Mouse (Mus musculus) liver, adult 2 months (tissue): ENCODE data around the gene Rps8. TPM values are rescaled to one million over a fixed set of nuclear protein-coding genes. Genes with fewer than 3 reads are reported as not detected.
A peak's percentile ranks its signal among the peaks of the same experiment; 100 is the strongest.

Source experiments
- DNase-seq: peaks from one replicate; pipeline ENCODE4 v3.0.0-alpha.2; 2011; ENCODE audit warnings: low read depth, low spot score; ENCODE audit errors: extremely low read depth
- H3K27ac ChIP-seq: fragments of 200-500 bp; replicated peaks from 2 replicates; pipeline ENCODE4 v1.5.1; 2012; ENCODE audit warnings: low read depth, mild to moderate bottlenecking, control low read depth, inconsistent platforms, low read length; ENCODE audit not compliant: insufficient read depth
- H3K27me3 ChIP-seq: fragments of 200-500 bp; 2 replicates; pipeline ENCODE4 v1.6.1; 2012; ENCODE audit warnings: mild to moderate bottlenecking, moderate library complexity, low read length, inconsistent platforms; ENCODE audit not compliant: control insufficient read depth, insufficient read depth
- H3K36me3 ChIP-seq: fragments of 200-500 bp; 2 replicates; pipeline ENCODE4 v1.6.1; 2012; ENCODE audit warnings: low read length, inconsistent platforms; ENCODE audit not compliant: control insufficient read depth, insufficient read depth
- H3K4me1 ChIP-seq: fragments of 200-500 bp; 2 replicates; pipeline ENCODE4 v1.6.1; 2011; ENCODE audit warnings: low read length; ENCODE audit not compliant: control insufficient read depth, insufficient read depth
- H3K4me3 ChIP-seq: fragments of 200-500 bp; 2 replicates; pipeline ENCODE4 v1.5.1; 2011; ENCODE audit warnings: low read depth, mild to moderate bottlenecking, control low read depth, low read length, moderate library complexity; ENCODE audit not compliant: insufficient read depth
- H3K79me2 ChIP-seq: fragments of 200-500 bp; 2 replicates; pipeline ENCODE4 v1.6.1; 2012; ENCODE audit warnings: inconsistent platforms, mild to moderate bottlenecking, low read length, moderate library complexity; ENCODE audit not compliant: control insufficient read depth, insufficient read depth
- H3K9ac ChIP-seq: fragments of 200-500 bp; 2 replicates; pipeline ENCODE4 v1.6.1; 2012; ENCODE audit warnings: low read depth, mild to moderate bottlenecking, control low read depth, inconsistent platforms, low read length
- CTCF ChIP-seq: fragments of 200-500 bp; IDR thresholded peaks from 2 replicates; pipeline ENCODE4 v1.5.1; 2011; ENCODE audit warnings: low read depth, low read length, control low read depth
- POLR2A ChIP-seq: fragments of 200-500 bp; IDR thresholded peaks from 2 replicates; pipeline ENCODE4 v1.6.1; 2011; ENCODE audit warnings: low read length, control low read depth; ENCODE audit not compliant: insufficient read depth; ENCODE audit errors: extremely low read depth
- WGBS: fragments of 180-500 bp; shearing (Covaris S2); methylation state at CpG from one replicate; pipeline ENCODE4 v1.1.7; 2018; 5-methylcytosine and 5-hydroxymethylcytosine counted together
- polyA plus RNA-seq: library from polyadenylated mRNA; depleted of rRNA; stranded (reverse); fragments of >200 nt; gene quantifications from 2 replicates; pipeline ENCODE4 v1.2.3, GENCODE M21; 2012; rRNA removed
- total RNA-seq: library from RNA; depleted of rRNA; stranded (reverse); fragments of >200 nt; gene quantifications from 2 replicates; pipeline ENCODE4 v1.2.3, GENCODE M21; 2014; rRNA removed

Gene Rps8
- total RNA-seq (449 and 482 TPM in 2 replicates), polyA plus RNA-seq (311 and 370 TPM in 2 replicates)

DNA sequence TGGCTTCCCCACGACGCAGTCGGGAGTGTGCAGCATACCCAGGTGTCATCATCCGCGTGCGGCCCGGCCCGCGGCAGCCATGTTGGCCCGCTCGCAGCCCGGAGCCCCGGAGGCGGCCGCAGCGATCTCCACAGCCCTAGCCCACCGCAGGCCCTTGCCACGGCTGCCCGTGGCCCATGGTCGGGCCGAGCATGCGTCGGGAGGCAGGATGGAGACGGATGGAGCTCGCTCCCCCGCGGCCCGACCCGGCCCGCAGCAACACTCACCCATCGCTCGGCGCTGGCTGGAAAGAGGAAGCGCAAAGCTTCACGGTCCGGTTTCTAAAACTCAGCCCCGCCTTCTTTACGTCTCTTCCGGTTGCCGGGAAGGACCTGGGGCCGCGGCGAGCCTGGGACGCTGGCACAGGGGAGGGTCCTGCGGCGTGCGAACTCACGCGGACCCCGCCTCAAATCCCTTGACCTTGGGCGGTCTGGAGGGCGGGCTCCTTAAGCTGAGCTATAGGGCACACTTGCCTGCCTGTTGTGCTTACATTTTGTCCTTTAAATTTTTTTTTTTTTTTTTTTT lies at the start of gene Rps8:
Gene Rps8 (minus strand): TSS at position 452 of the 564 bp plus-strand sequence.
- peaks cover 8% of the 10 kb centered on the region; the same call in 1 of the 2 replicates for H3K79me2 ChIP-seq
- no peak for TF ChIP-seq CTCF
- peak; percentile 94 for TF ChIP-seq POLR2A
- H3K4me3 ChIP-seq: peak within 1 kb of the TSS; percentile 86
- H3K27ac ChIP-seq: peak within 1 kb of the TSS; percentile 78
- H3K4me1 ChIP-seq: peaks cover 5% of the 10 kb centered on the region; the same call in 1 of the 2 replicates
- under 1% methylated on average over 52 of the region's 52 CpGs for whole genome bisulfite sequencing
- peak; percentile 77 for DNase-seq
- peaks cover 31% of the 10 kb centered on the region for H3K36me3 ChIP-seq
- peak within 1 kb of the TSS; percentile 94 for H3K9ac ChIP-seq
- no peaks in the 10 kb centered on the region for H3K27me3 ChIP-seq

- no peak for TF ChIP-seq POLR2A
- no peak for TF ChIP-seq CTCF
- no peak overlapping the region for H3K27ac ChIP-seq
- H3K9ac ChIP-seq: no peak overlapping the region
These were observed 46.9 kb upstream of the Rps8 start for GRCm38 (mm10) chr4:117202992-117203354.

DNA sequence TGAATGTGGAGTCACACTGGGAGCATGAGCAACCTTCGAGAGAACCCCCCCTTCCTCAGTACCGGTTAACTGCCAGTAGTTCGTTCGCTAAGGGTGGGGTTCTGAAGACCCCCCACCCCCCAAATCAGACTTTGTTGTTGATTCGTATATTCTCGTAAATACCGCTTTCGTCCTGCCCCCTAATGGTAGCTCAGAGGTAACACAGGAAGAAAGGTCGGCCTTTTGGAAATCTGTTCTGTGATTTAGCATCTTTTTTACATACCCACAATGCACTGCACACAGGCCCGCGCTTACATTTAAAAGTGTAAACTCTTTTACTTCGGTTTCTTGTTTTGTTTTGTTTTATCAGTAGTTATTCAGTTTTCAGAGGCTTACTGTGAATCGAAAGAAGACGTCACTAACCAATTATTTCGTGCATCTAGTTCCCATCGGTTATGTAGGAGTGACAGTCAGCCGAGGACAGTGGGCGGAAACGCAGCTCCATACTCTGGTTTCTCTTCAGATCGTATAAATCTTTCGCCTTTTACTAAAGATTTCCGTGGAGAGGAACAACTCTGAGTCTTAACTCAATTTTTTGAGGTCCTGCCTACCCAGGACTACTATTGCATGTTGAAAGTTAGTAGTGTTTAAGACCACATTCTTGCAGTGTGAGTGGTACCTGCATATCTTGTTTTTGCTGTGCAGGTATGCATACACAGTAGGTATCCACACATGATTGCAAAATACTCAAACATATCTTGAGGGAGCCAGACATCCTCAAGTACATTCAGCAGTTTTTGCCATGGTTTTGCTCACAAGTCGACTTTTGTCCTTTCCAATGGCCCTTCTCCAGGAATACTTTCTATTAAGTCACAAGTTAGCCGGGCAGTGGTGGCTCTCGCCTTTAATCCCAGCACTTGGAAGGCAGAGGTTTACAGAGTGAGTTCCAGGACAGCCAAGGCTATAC lies 46.3 kb upstream of the Rps8 start:
- H3K27ac ChIP-seq: no peak overlapping the region
- peak overlapping the region; percentile 76 for H3K9ac ChIP-seq
- TF ChIP-seq CTCF: 0 out of 2 replicates have a peak, but pooled peaks have one; percentile 16
- TF ChIP-seq POLR2A: no peak
- peak overlapping the region; percentile 17; the same call in 1 of the 2 replicates for H3K4me3 ChIP-seq
- peaks cover 3% of the 10 kb centered on the region for H3K4me1 ChIP-seq
- H3K79me2 ChIP-seq: no peaks in the 10 kb centered on the region
- no peaks in the 10 kb centered on the region for H3K27me3 ChIP-seq
- no peaks in the 10 kb centered on the region for H3K36me3 ChIP-seq
- WGBS: under 1% methylated on average over 25 of the region's 25 CpGs
- DNase-seq: peak; percentile 69

More at GRCm38 (mm10) chr4:117202992-117203354, 46.9 kb upstream of the Rps8 start:
- Histone ChIP-seq H3K27me3 (no peaks in the 10 kb centered on the region), H3K4me3 (no peak overlapping the region), H3K79me2 (no peaks in the 10 kb centered on the region), H3K4me1 (peaks cover 3% of the 10 kb centered on the region), H3K36me3 (no peaks in the 10 kb centered on the region)
- WGBS: 60% methylated on average over 4 of the region's 4 CpGs
- DNase-seq: no peak

DNA sequence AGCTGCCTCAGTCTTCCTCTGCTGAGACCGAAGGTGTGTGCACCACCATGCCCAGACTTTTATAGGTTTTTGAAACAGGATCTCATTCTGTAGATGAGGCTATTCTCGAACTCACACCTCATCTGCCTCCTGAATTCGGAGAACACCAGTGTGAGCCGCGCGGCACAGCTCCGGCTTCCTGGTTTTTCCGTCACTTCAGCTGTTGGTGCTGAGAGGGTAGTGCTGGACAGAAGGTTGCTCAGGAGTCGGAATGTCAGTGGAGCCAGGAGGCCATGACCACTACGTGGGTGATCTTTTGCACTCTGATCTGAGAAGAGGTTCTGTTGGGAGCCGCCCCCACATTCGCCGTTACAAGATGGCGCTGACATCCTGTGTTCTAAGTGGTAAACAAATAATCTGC lies 35.8 kb upstream of the Rps8 start:
- Histone ChIP-seq H3K4me3 (no peak overlapping the region), H3K4me1 (peaks cover 10% of the 10 kb centered on the region), H3K36me3 (no peaks in the 10 kb centered on the region), H3K27me3 (no peaks in the 10 kb centered on the region), H3K79me2 (no peaks in the 10 kb centered on the region), H3K9ac (no peak overlapping the region), H3K27ac (no peak overlapping the region)
- peak; percentile 32 for DNase-seq
- TF ChIP-seq CTCF (no peak), POLR2A (no peak)
- WGBS: 94% methylated on average over 14 of the region's 14 CpGs

GRCm38 (mm10) chr4:117190660-117191059 lies 34.6 kb upstream of the Rps8 start:
- Histone ChIP-seq H3K36me3 (no peaks in the 10 kb centered on the region), H3K27me3 (no peaks in the 10 kb centered on the region), H3K79me2 (no peaks in the 10 kb centered on the region), H3K4me1 (peaks cover 10% of the 10 kb centered on the region), H3K27ac (no peak overlapping the region; the same call in 1 of the 2 replicates), H3K9ac (no peak overlapping the region), H3K4me3 (no peak overlapping the region)
- peak; percentile 30 for DNase-seq
- 71% methylated on average over 7 of the region's 7 CpGs for WGBS
- TF ChIP-seq CTCF (no peak), POLR2A (no peak)
